Mouse (Mus musculus) hindbrain, embryonic 14.5 days (tissue): ENCODE measurements around the gene Tmem107. TPM values are rescaled to one million over a fixed set of nuclear protein-coding genes. Genes with fewer than 3 reads are reported as not detected.

Source experiments
- ATAC-seq: fragments of 200-750 bp; cut with Nextera tagmentation; 2 replicates; pipeline ENCODE4 v1.8.0; 2017; ENCODE audit warnings: moderate number of reproducible peaks, mild to moderate bottlenecking, moderate TSS enrichment, moderate library complexity; ENCODE audit not compliant: low FRiP score
- DNase-seq: peaks from one replicate; pipeline ENCODE4 v3.0.0-alpha.2; 2015; ENCODE audit warnings: low spot score
- H3K27ac ChIP-seq: fragments of 300-500 bp; sonication (generic); 2 replicates; pipeline ENCODE4 v1.5.1; 2014; ENCODE audit warnings: mild to moderate bottlenecking, moderate library complexity
- H3K27me3 ChIP-seq: fragments of 300-500 bp; sonication (generic); 2 replicates; pipeline ENCODE4 v1.6.1; 2014; ENCODE audit warnings: mild to moderate bottlenecking, low read length, mixed read lengths; ENCODE audit not compliant: control insufficient read depth, insufficient read depth
- H3K36me3 ChIP-seq: fragments of 300-500 bp; sonication (generic); replicated peaks from 2 replicates; pipeline ENCODE4 v1.6.1; 2014; ENCODE audit not compliant: control insufficient read depth, insufficient read depth
- H3K4me1 ChIP-seq: fragments of 300-500 bp; sonication (generic); replicated peaks from 2 replicates; pipeline ENCODE4 v1.6.1; 2014; ENCODE audit warnings: antibody characterized with exemption, low read length, mixed read lengths; ENCODE audit not compliant: control insufficient read depth, insufficient read depth
- H3K4me2 ChIP-seq: fragments of 300-500 bp; sonication (generic); replicated peaks from 2 replicates; pipeline ENCODE4 v1.6.1; 2014; ENCODE audit warnings: mild to moderate bottlenecking, moderate library complexity
- H3K4me3 ChIP-seq: fragments of 300-500 bp; sonication (generic); replicated peaks from 2 replicates; pipeline ENCODE4 v1.5.1; 2014; ENCODE audit warnings: mild to moderate bottlenecking, low read length
- H3K9ac ChIP-seq: fragments of 300-500 bp; sonication (generic); 2 replicates; pipeline ENCODE4 v1.6.1; 2014
- H3K9me3 ChIP-seq: fragments of 300-500 bp; sonication (generic); 2 replicates; pipeline ENCODE4 v1.6.1; 2016; ENCODE audit warnings: low read length; ENCODE audit not compliant: control insufficient read depth
- WGBS: fragments of 180-500 bp; shearing (Covaris S2); extraction: QIAGEN DNeasy Blood & Tissue Kit; methylation state at CpG from one replicate; pipeline ENCODE4 v1.1.7; 2014; 5-methylcytosine and 5-hydroxymethylcytosine counted together
- polyA plus RNA-seq: library from polyadenylated mRNA; unstranded; fragments of >200 nt; fragmentation: Nextera tagmentation; extraction: Ambion mirVana; gene quantifications from 2 replicates; pipeline ENCODE4 v1.2.1, GENCODE M21; 2014

Gene Tmem107
- polyA plus RNA-seq: 40.3 and 40.7 TPM in 2 replicates

DNA sequence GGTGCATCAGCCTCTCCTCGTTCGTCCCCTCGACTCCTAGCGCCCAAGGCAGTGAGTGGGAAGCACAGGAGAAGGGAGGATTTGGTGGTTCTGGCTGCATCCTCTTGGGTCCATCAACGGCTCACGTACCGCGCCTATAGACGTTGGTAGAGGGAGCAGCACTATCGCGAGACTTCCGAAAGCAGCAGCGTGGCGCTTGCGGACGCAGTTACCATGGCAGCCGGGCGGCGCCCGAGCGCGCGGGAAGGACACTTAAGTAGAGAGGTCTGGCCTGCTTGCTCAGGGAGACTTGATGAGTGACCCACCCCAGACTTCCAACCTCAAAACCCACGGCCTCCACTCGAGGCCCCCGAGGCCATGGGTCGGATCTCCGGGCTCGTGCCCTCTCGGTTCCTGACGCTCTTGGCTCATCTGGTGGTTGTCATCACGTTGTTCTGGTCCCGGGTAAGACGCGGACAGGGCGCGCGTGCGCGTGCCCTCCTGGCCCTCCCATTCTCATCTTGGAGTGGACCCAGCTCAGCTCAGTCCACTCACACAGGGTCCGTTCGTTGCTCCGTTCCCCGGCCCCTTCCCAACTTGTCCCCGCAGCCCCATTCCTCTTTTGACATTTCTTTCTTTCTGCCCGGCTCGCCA, at the start of gene Tmem107:
Gene Tmem107 (plus strand): TSS at position 217 of the 633 bp plus-strand sequence.
- Histone ChIP-seq H3K4me2 (peak within 1 kb of the TSS; percentile 85), H3K36me3 (no peaks in the 10 kb centered on the region), H3K27ac (peak within 1 kb of the TSS; percentile 91), H3K4me1 (peaks cover 24% of the 10 kb centered on the region), H3K9ac (peak within 1 kb of the TSS; percentile 84), H3K4me3 (peak within 1 kb of the TSS; percentile 55), H3K27me3 (no peaks in the 10 kb centered on the region), H3K9me3 (no peaks in the 10 kb centered on the region)
- peak; percentile 89 for ATAC-seq
- DNase-seq: peak; percentile 93
- under 1% methylated on average over 47 of the region's 47 CpGs for whole genome bisulfite sequencing

DNA sequence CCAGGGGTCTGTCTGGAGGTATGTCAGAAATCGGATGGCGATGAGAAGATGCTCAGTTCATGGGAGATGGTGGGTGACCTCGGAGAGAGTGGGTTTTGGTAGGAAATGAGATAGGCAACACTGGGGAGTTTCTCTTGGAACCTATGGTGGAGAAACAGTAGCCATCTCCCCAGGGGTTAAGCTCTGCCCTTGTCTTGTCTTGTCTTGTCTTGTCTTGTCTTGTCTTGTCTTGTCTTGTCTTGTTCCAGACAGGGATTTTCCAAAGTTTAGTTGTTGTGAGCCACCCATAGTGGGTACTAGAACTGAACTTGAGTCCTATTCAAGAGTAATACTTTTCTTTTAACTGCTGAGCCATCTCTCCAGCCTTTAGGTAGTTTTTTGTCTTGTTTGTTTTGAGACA, 44.0 kb upstream of the Tmem107 start:
- Histone ChIP-seq H3K27me3 (no peaks in the 10 kb centered on the region), H3K36me3 (peaks cover 100% of the 10 kb centered on the region), H3K27ac (no peak overlapping the region), H3K9me3 (no peaks in the 10 kb centered on the region), H3K4me2 (no peak overlapping the region), H3K4me1 (no peaks in the 10 kb centered on the region), H3K4me3 (no peak overlapping the region), H3K9ac (no peak overlapping the region)
- 99% methylated on average over 3 of the region's 3 CpGs for WGBS
- ATAC-seq: no peak
- no peak for DNase-seq

DNA sequence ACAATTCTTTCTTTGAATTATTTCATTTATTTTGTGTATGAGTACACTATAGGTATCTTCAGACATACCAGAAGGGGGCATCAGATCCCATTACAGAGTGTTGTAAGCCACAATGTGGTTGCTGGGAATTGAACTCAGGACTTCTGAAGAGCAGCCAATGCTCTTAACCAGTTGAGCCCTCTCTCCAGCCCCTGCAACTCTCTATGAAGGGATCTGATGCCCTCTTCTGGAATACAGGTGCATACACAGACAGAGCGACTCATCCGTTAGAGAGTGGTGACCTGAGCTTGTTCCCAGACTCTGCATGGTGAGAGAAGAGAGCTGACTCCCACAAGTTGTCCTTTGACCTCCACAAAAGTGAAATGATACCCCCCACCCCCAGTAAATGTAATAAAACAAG, 41.8 kb upstream of the Tmem107 start:
- H3K4me3 ChIP-seq: no peak overlapping the region
- WGBS: 64% methylated on average over 2 of the region's 2 CpGs
- H3K27me3 ChIP-seq: no peaks in the 10 kb centered on the region
- no peak overlapping the region for H3K4me2 ChIP-seq
- H3K9me3 ChIP-seq: no peaks in the 10 kb centered on the region
- no peaks in the 10 kb centered on the region for H3K4me1 ChIP-seq
- H3K9ac ChIP-seq: no peak overlapping the region
- ATAC-seq: no peak
- peaks cover 98% of the 10 kb centered on the region for H3K36me3 ChIP-seq
- DNase-seq: no peak
- no peak overlapping the region for H3K27ac ChIP-seq

DNA sequence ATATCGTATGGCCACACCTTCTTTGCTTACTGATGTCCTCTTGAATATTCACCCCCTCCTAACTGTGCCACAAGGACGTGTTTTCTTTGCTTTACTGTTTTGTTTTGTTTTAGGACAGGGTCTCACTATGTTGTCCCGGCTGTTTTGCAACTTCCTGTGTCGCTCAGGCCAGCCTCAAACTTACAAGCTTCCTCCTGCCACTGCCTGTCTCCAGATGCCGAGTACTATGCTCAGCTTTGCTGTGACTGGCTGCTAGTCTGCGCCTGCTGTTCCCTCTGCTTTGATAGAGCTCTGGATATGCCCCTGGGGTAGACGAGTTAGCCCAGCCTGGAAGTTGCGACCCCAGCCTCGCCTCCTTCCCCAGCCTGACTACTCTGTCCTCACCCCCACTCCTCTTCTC, 37.1 kb upstream of the Tmem107 start:
- Histone ChIP-seq H3K4me3 (no peak overlapping the region), H3K36me3 (peaks cover 70% of the 10 kb centered on the region), H3K4me2 (no peak overlapping the region), H3K4me1 (peaks cover 8% of the 10 kb centered on the region), H3K27me3 (no peaks in the 10 kb centered on the region), H3K27ac (no peak overlapping the region), H3K9me3 (no peaks in the 10 kb centered on the region), H3K9ac (no peak overlapping the region)
- WGBS: 84% methylated on average over 9 of the region's 9 CpGs
- no peak for ATAC-seq
- no peak for DNase-seq

- H3K27me3 ChIP-seq: no peaks in the 10 kb centered on the region
- H3K9me3 ChIP-seq: no peaks in the 10 kb centered on the region
- H3K9ac ChIP-seq: no peak overlapping the region
- 94% methylated on average over 3 of the region's 3 CpGs for WGBS
- peaks cover 59% of the 10 kb centered on the region for H3K36me3 ChIP-seq
- H3K4me2 ChIP-seq: no peak overlapping the region
- H3K4me1 ChIP-seq: peaks cover 17% of the 10 kb centered on the region
- no peak for DNase-seq
- no peak overlapping the region for H3K27ac ChIP-seq
- ATAC-seq: no peak
- no peak overlapping the region for H3K4me3 ChIP-seq
These were observed 36.0 kb upstream of the Tmem107 start for GRCm38 (mm10) chr11:69034585-69034984.

DNA sequence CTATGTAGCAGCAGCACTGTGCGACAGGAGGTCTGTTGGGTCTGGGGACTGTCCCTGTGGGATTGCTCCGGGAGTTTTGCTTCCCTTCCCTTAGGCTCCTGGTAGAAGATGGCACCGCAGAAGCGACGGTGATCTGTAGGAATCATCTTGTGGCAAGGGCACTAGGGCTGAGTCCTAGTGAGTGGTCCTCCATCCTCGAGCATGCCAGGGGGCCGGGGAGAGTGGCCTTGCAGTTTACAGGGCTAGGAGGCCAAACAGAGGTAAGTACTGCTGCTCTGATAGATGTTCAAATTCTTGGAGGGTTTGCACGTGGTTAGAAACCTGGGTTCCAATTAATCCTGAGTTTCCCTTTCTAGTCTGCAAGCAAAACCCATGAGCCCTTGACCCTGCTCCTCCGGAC, 35.2 kb upstream of the Tmem107 start:
- DNase-seq (no peak), ATAC-seq (no peak)
- H3K4me3 ChIP-seq: no peak overlapping the region
- peaks cover 51% of the 10 kb centered on the region for H3K36me3 ChIP-seq
- peaks cover 17% of the 10 kb centered on the region for H3K4me1 ChIP-seq
- H3K4me2 ChIP-seq: peak overlapping the region; percentile 53; the same call in 1 of the 2 replicates
- WGBS: 80% methylated on average over 9 of the region's 9 CpGs
- no peaks in the 10 kb centered on the region for H3K9me3 ChIP-seq
- no peaks in the 10 kb centered on the region for H3K27me3 ChIP-seq
- peak overlapping the region; percentile 39; the same call in 1 of the 2 replicates for H3K9ac ChIP-seq
- H3K27ac ChIP-seq: peak overlapping the region; percentile 52

- Histone ChIP-seq H3K4me2 (peak overlapping the region; percentile 53; the same call in 1 of the 2 replicates), H3K27ac (peak overlapping the region; percentile 86), H3K36me3 (peaks cover 47% of the 10 kb centered on the region), H3K27me3 (no peaks in the 10 kb centered on the region), H3K9me3 (no peaks in the 10 kb centered on the region), H3K4me3 (no peak overlapping the region), H3K9ac (peak overlapping the region; percentile 39; the same call in 1 of the 2 replicates), H3K4me1 (peaks cover 17% of the 10 kb centered on the region)
- ATAC-seq (no peak), DNase-seq (peak; percentile 79)
- WGBS: 5% methylated on average over 8 of the region's 8 CpGs
These were observed 34.8 kb upstream of the Tmem107 start for GRCm38 (mm10) chr11:69035849-69036248.

DNA sequence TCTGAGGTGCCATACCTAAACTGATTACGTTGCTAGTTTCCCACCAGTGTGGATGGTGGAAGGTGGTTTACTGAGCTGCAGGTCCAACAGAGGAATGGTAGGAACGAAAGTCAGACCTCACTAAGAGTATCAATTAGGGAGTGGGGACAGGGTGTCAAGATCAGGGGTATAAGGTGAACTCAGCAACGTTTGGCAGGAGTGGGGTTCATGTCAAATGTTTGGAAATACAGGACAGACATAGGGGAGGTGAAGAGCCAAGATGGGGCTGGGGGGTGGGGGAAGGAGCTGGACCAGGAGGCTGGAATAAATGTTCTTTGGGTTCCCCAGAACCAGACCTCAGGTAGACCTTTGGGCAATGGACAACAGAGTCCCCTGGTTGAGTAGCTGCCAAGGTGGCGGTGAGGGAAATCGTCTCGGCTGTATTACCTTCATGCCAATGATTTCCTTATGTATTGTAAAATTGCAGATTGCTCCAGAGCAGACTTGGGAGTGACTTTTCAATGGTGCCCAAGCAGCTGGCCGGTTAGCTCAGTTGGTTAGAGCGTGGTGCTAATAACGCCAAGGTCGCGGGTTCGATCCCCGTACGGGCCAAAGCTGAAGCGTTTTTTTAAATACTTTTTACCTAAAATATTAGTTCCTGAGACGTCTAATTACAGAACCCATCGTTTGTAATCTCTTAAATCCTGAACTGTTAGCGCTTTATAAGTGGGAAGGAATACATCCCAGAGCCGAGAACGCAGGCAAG, 33.9 kb upstream of the Tmem107 start:
- peak overlapping the region; percentile 53 for H3K4me2 ChIP-seq
- peaks cover 17% of the 10 kb centered on the region for H3K4me1 ChIP-seq
- H3K27ac ChIP-seq: peak overlapping the region; percentile 86
- peak overlapping the region; percentile 54 for H3K4me3 ChIP-seq
- 9% methylated on average over 20 of the region's 20 CpGs for WGBS
- peaks cover 39% of the 10 kb centered on the region for H3K36me3 ChIP-seq
- DNase-seq (peak; percentile 99), ATAC-seq (peak; percentile 22; the same call in 1 of the 2 replicates)
- H3K27me3 ChIP-seq: no peaks in the 10 kb centered on the region
- H3K9ac ChIP-seq: peak overlapping the region; percentile 73
- no peaks in the 10 kb centered on the region for H3K9me3 ChIP-seq

DNA sequence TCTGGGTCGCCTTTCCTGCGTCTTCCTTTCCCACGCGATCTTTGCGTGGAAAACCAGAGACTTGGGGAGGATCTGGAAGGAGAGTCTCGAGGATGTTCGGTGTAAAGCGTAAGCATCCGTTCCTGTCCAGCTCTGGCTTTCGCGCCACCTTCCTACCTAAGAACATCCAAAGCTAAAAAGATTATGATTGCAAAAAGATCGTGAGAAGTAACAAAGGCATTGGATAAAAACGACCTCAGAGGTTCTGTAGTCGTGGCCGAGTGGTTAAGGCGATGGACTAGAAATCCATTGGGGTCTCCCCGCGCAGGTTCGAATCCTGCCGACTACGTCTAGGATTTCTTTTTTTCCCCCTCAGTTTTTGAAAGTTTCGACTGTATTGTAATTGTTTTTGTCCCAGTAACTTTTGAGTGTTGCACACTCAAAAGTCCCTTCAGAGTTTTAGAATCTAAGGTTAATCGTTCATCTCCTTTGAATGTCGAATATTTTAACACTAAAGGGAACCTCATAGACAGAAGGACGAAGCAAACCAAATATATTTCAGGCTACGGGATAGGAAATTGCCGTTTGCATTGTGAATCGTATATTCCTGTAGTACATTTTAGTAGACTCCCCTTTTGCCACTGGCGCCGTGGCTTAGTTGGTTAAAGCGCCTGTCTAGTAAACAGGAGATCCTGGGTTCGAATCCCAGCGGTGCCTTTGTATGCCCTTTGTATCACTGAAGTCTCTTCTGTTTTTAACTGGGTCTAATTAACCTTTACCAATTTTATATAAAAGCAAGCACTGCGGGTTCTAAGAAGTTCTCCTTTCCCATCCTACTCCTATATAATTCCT, 33.2 kb upstream of the Tmem107 start:
- DNase-seq: peak; percentile 98
- Histone ChIP-seq H3K9me3 (no peaks in the 10 kb centered on the region), H3K4me2 (peak overlapping the region; percentile 53), H3K27me3 (no peaks in the 10 kb centered on the region), H3K27ac (peak overlapping the region; percentile 86), H3K36me3 (peaks cover 33% of the 10 kb centered on the region), H3K4me1 (peaks cover 17% of the 10 kb centered on the region), H3K9ac (peak overlapping the region; percentile 73), H3K4me3 (peak overlapping the region; percentile 54)
- under 1% methylated on average over 34 of the region's 34 CpGs for WGBS
- ATAC-seq: peak; percentile 22; the same call in 1 of the 2 replicates
